Mouse (Mus musculus) embryonic fibroblast, embryonic 13.5 days (primary cell): Measurements from ENCODE around the gene Sirt4.
A peak's percentile ranks its signal among the peaks of the same experiment; 100 is the strongest.

Experiments used
- CTCF ChIP-seq: IDR thresholded peaks from 2 replicates; pipeline ENCODE4 v1.5.1; 2011; ENCODE audit warnings: mild to moderate bottlenecking, control low read depth, low read length, moderate library complexity, borderline replicate concordance; ENCODE audit not compliant: insufficient read depth
- POLR2A ChIP-seq: IDR thresholded peaks from 2 replicates; pipeline ENCODE4 v1.6.1; 2011; ENCODE audit warnings: low read depth, mild to moderate bottlenecking, control low read depth, low read length, moderate library complexity

DNA sequence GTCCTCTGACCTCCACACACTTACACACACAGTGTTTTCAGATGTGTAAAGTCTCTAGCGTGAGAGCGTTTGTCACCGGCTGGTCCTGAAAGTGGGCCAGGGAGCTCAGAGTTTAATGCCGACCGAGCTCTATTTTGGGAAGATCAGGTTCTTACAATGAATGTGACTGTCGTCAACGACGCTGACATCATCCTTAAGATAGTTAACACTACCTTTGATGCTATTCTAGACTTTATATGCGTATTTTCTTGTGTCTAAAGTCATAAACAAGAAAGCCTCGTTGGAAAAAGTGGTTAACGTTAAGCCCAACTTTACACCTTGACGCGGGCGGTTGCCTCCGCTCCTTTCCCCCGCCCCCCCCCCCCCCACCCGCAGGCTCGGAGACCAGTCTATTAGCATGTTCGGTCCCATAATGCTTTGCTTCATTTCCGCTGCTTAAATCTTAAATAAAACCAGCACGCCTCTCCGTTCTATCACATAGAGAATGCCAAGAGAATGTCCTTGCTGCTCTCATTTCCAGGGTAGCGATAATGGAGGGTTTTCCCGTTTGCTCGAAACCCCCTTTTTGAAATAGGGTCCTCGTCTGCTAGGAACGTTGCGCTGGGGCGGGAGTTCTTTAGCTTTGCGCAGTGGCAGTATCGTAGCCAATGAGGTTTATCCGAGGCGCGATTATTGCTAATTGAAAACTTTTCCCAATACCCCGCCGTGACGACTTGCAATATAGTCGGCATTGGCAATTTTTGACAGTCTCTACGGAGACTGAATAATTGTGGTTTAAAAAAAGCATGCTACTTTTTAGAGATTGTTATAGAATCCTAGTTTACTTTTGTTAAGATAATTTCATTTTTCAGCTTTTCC lies 4.5 kb upstream of the Sirt4 start:
- TF ChIP-seq POLR2A (peak; percentile 96), CTCF (no peak)
